Mouse (Mus musculus): ENCODE measurements at regions not wholly inside any gene's neighbourhood (a gene's known extent, or its start where the extent isn't known, plus 50 kb on each side); places are given as distances from the start of the nearest gene placed in this dataset.
A peak's percentile ranks its signal among the peaks of the same experiment; 100 is the strongest.

GRCm38 (mm10) chr14:76613604-76614003 is 56.9 kb upstream of the Serp2 start:
- DNase-seq (ENCODE audit: extremely low read depth, low read depth) = no peak

GRCm38 (mm10) chr14:76610429-76611378 is 54.0 kb upstream of the Serp2 start:
- DNase-seq (ENCODE audit: extremely low read depth, low read depth) = peak; percentile 87
